Mouse (Mus musculus): Measurements from ENCODE around the gene Olfr1510. TPM values are rescaled to one million over a fixed set of nuclear protein-coding genes. Genes with fewer than 3 reads are reported as not detected.
"Not testable (repeated sequence)": the region's sequence is repeated elsewhere in the genome, so short reads cannot be mapped to it uniquely, and the experiment has no call there.

Olfr1510 gene
- total and polyA plus RNA-seq, 3 experiments, result 0.27 TPM; not detected in 2

DNA sequence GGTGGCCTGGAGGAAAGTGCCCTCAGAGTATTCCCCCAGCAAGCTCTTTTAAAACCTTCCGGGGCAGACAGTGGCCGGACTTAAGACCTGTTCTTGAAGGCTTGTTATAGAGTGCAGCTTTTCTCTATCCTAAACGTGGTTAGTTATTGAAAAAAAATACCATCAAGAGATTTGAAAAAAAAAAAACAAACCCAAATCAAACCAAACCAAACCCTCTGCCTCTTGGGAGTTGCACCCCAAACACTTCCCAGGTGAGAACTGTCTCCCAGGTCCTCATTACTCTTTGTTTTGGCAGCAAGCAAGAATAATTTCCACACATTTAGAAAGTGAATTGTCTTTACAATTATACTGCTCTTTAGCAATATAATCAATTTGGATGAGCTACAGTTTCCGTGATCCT, 16.9 kb downstream of the Olfr1510 start, which contains the start of gene Olfr1511:
Gene Olfr1511, minus strand, starts transcription at position 101 of the 400 bp plus-strand sequence.
- no peak within 1 kb of the TSS for H3K4me3 ChIP-seq (ENCODE audit: low read depth, low read length)
- no peak for TF ChIP-seq CTCF (IDR thresholded peaks at IDR 0.05; ENCODE audit: low read depth, low read length)
- no peak for TF ChIP-seq GATA2 (IDR thresholded peaks at IDR 0.05; ENCODE audit: borderline replicate concordance, low read depth, low read length)
- TF ChIP-seq TAL1 (conservative IDR thresholded peaks at IDR 0.05; ENCODE audit: low read depth, low read length), result no peak
- TF ChIP-seq POLR2AphosphoS5 (IDR thresholded peaks at IDR 0.05; ENCODE audit: insufficient replicate concordance, low read depth, low read length), result no peak
- no peak for TF ChIP-seq GATA1 (IDR thresholded peaks at IDR 0.05; ENCODE audit: borderline replicate concordance, low read length)
- no peaks in the 10 kb centered on the region for H3K36me3 ChIP-seq (replicated peaks)
- H3K27me3 ChIP-seq (ENCODE audit: insufficient read depth, low read length), result peaks cover 3% of the 10 kb centered on the region; the same call in 1 of the 2 replicates
- H3K4me1 ChIP-seq (ENCODE audit: insufficient read depth, low read depth, low read length), result no peaks in the 10 kb centered on the region
- no peaks in the 10 kb centered on the region for H3K9me3 ChIP-seq (replicated peaks)
- ATAC-seq (ENCODE audit: extremely low read depth, insufficient number of reproducible peaks, low FRiP score, poor library complexity, severe bottlenecking) (no peak), DNase-seq (ENCODE audit: low spot score) (no peak)

DNA sequence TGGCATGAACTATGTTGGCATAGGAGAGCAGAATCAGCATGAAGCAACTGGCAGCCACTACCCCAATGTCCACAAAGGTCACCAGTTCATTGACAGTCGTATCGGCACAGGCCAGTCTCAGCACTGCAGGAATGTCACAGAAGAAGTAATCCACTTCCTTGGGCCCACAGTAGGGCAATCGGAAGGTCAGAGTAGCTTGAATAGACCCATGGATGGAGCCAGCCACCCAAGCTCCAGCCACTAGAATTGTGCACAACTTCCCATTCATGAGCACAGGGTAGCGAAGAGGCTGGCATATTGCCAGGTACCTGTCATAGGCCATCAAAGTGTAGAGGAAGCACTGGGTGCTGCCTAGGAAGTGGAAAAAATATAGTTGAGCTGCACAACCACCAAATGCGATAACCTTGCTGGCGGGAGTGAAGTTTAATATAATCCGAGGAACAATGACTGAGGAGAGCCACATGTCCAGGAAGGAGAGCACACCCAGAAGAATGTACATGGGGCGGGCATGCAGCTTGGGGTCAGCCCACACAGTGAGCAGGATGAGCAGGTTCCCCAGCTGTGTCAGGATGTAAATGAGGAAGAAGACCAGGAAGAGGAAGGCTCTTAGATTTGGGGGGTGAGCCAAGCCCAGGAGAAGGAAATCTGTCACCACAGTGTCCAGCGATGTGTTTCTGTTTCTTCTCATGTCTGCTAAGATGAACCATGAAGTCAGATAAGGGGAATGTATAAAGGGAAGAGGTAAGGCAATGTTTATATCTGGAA, 23.9 kb downstream of the Olfr1510 start:
- not testable (repeated sequence) for H3K9me3 ChIP-seq (replicated peaks); DNase-seq (ENCODE audit: low spot score); H3K4me1 ChIP-seq (ENCODE audit: insufficient read depth, low read depth, low read length); H3K4me3 ChIP-seq (ENCODE audit: low read depth, low read length); ATAC-seq (ENCODE audit: extremely low read depth, insufficient number of reproducible peaks, low FRiP score, poor library complexity, severe bottlenecking); H3K27me3 ChIP-seq (ENCODE audit: insufficient read depth, low read length); H3K36me3 ChIP-seq (replicated peaks)

- ATAC-seq (ENCODE audit: extremely low read depth, insufficient number of reproducible peaks, low FRiP score, poor library complexity, severe bottlenecking) (no peak), DNase-seq (ENCODE audit: low spot score) (no peak)
- TF ChIP-seq TAL1 (conservative IDR thresholded peaks at IDR 0.05; ENCODE audit: low read depth, low read length) (no peak), POLR2AphosphoS5 (IDR thresholded peaks at IDR 0.05; ENCODE audit: insufficient replicate concordance, low read depth, low read length) (no peak), GATA1 (IDR thresholded peaks at IDR 0.05; ENCODE audit: borderline replicate concordance, low read length) (no peak), CTCF (IDR thresholded peaks at IDR 0.05; ENCODE audit: low read depth, low read length) (no peak), GATA2 (IDR thresholded peaks at IDR 0.05; ENCODE audit: borderline replicate concordance, low read depth, low read length) (no peak)
- Histone ChIP-seq H3K9me3 (replicated peaks) (no peaks in the 10 kb centered on the region), H3K36me3 (replicated peaks) (no peaks in the 10 kb centered on the region), H3K4me1 (ENCODE audit: insufficient read depth, low read depth, low read length) (no peaks in the 10 kb centered on the region), H3K4me3 (ENCODE audit: low read depth, low read length) (no peak within 1 kb of the TSS), H3K27me3 (ENCODE audit: insufficient read depth, low read length) (no peaks in the 10 kb centered on the region)
Measured at GRCm38 (mm10) chr14:52379068-52379467, 35.1 kb downstream of the Olfr1510 start, which contains the start of gene Olfr1512. Olfr1512 (minus strand) TSS chr14:52379168.

- DNase-seq (ENCODE audit: low spot score) (no peak), ATAC-seq (ENCODE audit: extremely low read depth, insufficient number of reproducible peaks, low FRiP score, poor library complexity, severe bottlenecking) (no peak)
- Histone ChIP-seq H3K4me1 (ENCODE audit: insufficient read depth, low read depth, low read length) (no peaks in the 10 kb centered on the region), H3K27me3 (ENCODE audit: insufficient read depth, low read length) (peaks cover 6% of the 10 kb centered on the region; the same call in 1 of the 2 replicates), H3K36me3 (replicated peaks) (no peaks in the 10 kb centered on the region), H3K4me3 (ENCODE audit: low read depth, low read length) (no peak overlapping the region), H3K9me3 (replicated peaks) (no peaks in the 10 kb centered on the region)
- no peak for TF ChIP-seq CTCF (IDR thresholded peaks at IDR 0.05; ENCODE audit: low read depth, low read length)
- no peak for TF ChIP-seq GATA1 (IDR thresholded peaks at IDR 0.05; ENCODE audit: borderline replicate concordance, low read length)
- no peak for TF ChIP-seq TAL1 (conservative IDR thresholded peaks at IDR 0.05; ENCODE audit: low read depth, low read length)
- TF ChIP-seq GATA2 (IDR thresholded peaks at IDR 0.05; ENCODE audit: borderline replicate concordance, low read depth, low read length), result no peak
- TF ChIP-seq POLR2AphosphoS5 (IDR thresholded peaks at IDR 0.05; ENCODE audit: insufficient replicate concordance, low read depth, low read length), result no peak
Measured at GRCm38 (mm10) chr14:52368741-52369140, 45.4 kb downstream of the Olfr1510 start.

Other genes starting within 250 kb of the Olfr1510 start
- gene Supt16, start 217.0 kb downstream of the Olfr1510 start, total RNA-seq (2014; fragmentation: Nextera tagmentation), result 173 and 179 TPM in 2 replicates
- gene Supt16, start 217.0 kb downstream of the Olfr1510 start, total RNA-seq (2017), result 189 and 225 TPM in 2 replicates
- 37.1 and 44.7 TPM in 2 replicates for gene Supt16, start 217.0 kb downstream of the Olfr1510 start, polyA plus RNA-seq (2012)
- gene Chd8, start 156.6 kb downstream of the Olfr1510 start, total RNA-seq (2014; fragmentation: Nextera tagmentation), result 222 and 247 TPM in 2 replicates
- gene Chd8, start 156.6 kb downstream of the Olfr1510 start, total RNA-seq (2017), result 57.6 and 78.7 TPM in 2 replicates
- 16.0 and 22.6 TPM in 2 replicates for gene Chd8, start 156.6 kb downstream of the Olfr1510 start, polyA plus RNA-seq (2012)
- gene Tox4, start 135.2 kb downstream of the Olfr1510 start, total RNA-seq (2014; fragmentation: Nextera tagmentation), result 42.4 and 49.2 TPM in 2 replicates
- 42.9 and 43.0 TPM in 2 replicates for gene Tox4, start 135.2 kb downstream of the Olfr1510 start, total RNA-seq (2017)
- gene Tox4, start 135.2 kb downstream of the Olfr1510 start, polyA plus RNA-seq (2012), result 33.1 and 37.2 TPM in 2 replicates
- 31.2 and 33.2 TPM in 2 replicates for gene Rab2b, start 134.8 kb downstream of the Olfr1510 start, total RNA-seq (2014; fragmentation: Nextera tagmentation)
- gene Rab2b, start 134.8 kb downstream of the Olfr1510 start, total RNA-seq (2017), result 13.8 and 14.9 TPM in 2 replicates
- 0.62 and 0.91 TPM in 2 replicates for gene Rab2b, start 134.8 kb downstream of the Olfr1510 start, polyA plus RNA-seq (2012)
- gene Mettl3, start 109.2 kb downstream of the Olfr1510 start, total RNA-seq (2014; fragmentation: Nextera tagmentation), result 71.6 and 74.2 TPM in 2 replicates
- gene Mettl3, start 109.2 kb downstream of the Olfr1510 start, total RNA-seq (2017), result 95.9 and 98.6 TPM in 2 replicates
- 10.4 and 16.5 TPM in 2 replicates for gene Mettl3, start 109.2 kb downstream of the Olfr1510 start, polyA plus RNA-seq (2012)
- 7.8 TPM in 2 replicates for gene Sall2, start 85.6 kb downstream of the Olfr1510 start, total RNA-seq (2014; fragmentation: Nextera tagmentation)
- gene Sall2, start 85.6 kb downstream of the Olfr1510 start, total RNA-seq (2017), result 2.3 and 2.8 TPM in 2 replicates
- 4.7 and 5.2 TPM in 2 replicates for gene Sall2, start 85.6 kb downstream of the Olfr1510 start, polyA plus RNA-seq (2012)
- not detected in 2 replicates for gene Olfr1513, start 58.0 kb downstream of the Olfr1510 start, total RNA-seq (2014; fragmentation: Nextera tagmentation)
- gene Olfr1513, start 58.0 kb downstream of the Olfr1510 start, total RNA-seq (2017), result 0.05 and 0.06 TPM in 2 replicates
- gene Olfr1513, start 58.0 kb downstream of the Olfr1510 start, polyA plus RNA-seq (2012), result not detected in 2 replicates
- not detected in 2 replicates for gene Olfr1512, start 35.2 kb downstream of the Olfr1510 start, total RNA-seq (2014; fragmentation: Nextera tagmentation)
- gene Olfr1512, start 35.2 kb downstream of the Olfr1510 start, total RNA-seq (2017), result 0.22 TPM in 1 of 2 replicates, not detected in the other
- not detected in 2 replicates for gene Olfr1512, start 35.2 kb downstream of the Olfr1510 start, polyA plus RNA-seq (2012)
- not detected in 2 replicates for gene Olfr1511, start 17.0 kb downstream of the Olfr1510 start, total RNA-seq (2014; fragmentation: Nextera tagmentation)
- not detected in 2 replicates for gene Olfr1511, start 17.0 kb downstream of the Olfr1510 start, total RNA-seq (2017)
- not detected in 2 replicates for gene Olfr1511, start 17.0 kb downstream of the Olfr1510 start, polyA plus RNA-seq (2012)
- not detected in 2 replicates for gene Olfr1509, start 28.6 kb upstream of the Olfr1510 start, total RNA-seq (2014; fragmentation: Nextera tagmentation)
- 0.17 and 0.87 TPM in 2 replicates for gene Olfr1509, start 28.6 kb upstream of the Olfr1510 start, total RNA-seq (2017)
- not detected in 2 replicates for gene Olfr1509, start 28.6 kb upstream of the Olfr1510 start, polyA plus RNA-seq (2012)
- gene Olfr1508, start 53.1 kb upstream of the Olfr1510 start, total RNA-seq (2014; fragmentation: Nextera tagmentation), result not detected in 2 replicates
- 0.06 and 0.27 TPM in 2 replicates for gene Olfr1508, start 53.1 kb upstream of the Olfr1510 start, total RNA-seq (2017)
- gene Olfr1508, start 53.1 kb upstream of the Olfr1510 start, polyA plus RNA-seq (2012), result not detected in 2 replicates
- not detected in 2 replicates for gene Olfr1507, start 81.4 kb upstream of the Olfr1510 start, total RNA-seq (2014; fragmentation: Nextera tagmentation)
- 0.16 and 0.35 TPM in 2 replicates for gene Olfr1507, start 81.4 kb upstream of the Olfr1510 start, total RNA-seq (2017)
- gene Olfr1507, start 81.4 kb upstream of the Olfr1510 start, polyA plus RNA-seq (2012), result not detected in 2 replicates

All from G1E (cell line).